Mouse (Mus musculus): ENCODE data around the gene Gm6525. TPM values are rescaled to one million over a fixed set of nuclear protein-coding genes. Genes with fewer than 3 reads are reported as not detected.

Gene Gm6525
- polyA plus RNA-seq (2012; rRNA removed): not detected in 2 replicates

- DNase-seq (ENCODE audit: low read depth, low spot score): no peak
- 83% methylated on average over 11 of the region's 11 CpGs for WGBS
Measured at GRCm38 (mm10) chr3:84173581-84174154, at the start of gene Gm6525. Gene Gm6525 (plus strand): TSS chr3:84174104.

- no peak for DNase-seq (ENCODE audit: low read depth, low spot score)
- 75% methylated on average over 6 of the region's 6 CpGs for WGBS
Measured at GRCm38 (mm10) chr3:84125704-84126289, 48.1 kb upstream of the Gm6525 start.

DNA sequence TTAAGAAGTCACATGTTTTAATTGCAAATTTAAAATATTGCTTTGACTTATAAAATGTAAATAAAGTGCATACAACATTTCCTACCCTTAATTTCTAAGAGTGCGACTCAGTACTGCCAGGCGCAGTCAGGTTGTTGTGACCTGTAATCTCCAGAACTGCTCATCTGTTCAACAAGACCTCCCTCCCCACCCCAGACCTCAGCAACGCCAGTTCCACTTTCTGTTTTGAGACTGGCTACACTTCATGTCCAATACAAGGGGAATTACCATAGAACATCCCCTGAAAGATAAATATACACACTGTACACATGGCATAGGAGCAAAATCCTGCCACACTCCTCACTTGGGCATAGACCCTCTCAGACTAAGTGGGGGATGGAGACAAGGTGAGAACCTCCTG is 47.2 kb upstream of the Gm6525 start:
- WGBS: 81% methylated on average over 3 of the region's 3 CpGs
- DNase-seq (ENCODE audit: low read depth, low spot score): no peak

DNA sequence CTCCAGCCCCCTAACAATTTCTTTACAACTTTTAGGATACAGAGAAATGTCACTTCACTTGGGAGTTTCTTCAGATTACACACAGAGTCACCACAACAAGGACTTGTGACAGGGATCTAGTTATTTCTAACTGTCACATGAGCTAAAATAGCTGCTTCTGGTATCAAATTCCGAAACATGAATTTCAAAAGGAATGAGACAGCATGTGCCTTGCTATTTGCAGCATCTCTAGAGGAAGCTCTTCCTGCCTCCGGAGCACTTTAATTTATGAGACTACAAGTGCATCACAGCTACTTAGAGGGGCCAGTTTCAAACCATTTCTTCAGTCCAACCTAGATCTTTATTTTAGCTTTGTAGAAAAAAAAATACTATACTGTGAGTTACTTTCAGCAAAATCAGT is 46.5 kb upstream of the Gm6525 start:
- 76% methylated on average over 2 of the region's 2 CpGs for WGBS
- DNase-seq (ENCODE audit: low read depth, low spot score): no peak

- WGBS: 24% methylated on average over 11 of the region's 11 CpGs
- DNase-seq (ENCODE audit: low read depth, low spot score): peak; percentile 27
Measured at GRCm38 (mm10) chr3:84128871-84129870, 44.7 kb upstream of the Gm6525 start.

DNA sequence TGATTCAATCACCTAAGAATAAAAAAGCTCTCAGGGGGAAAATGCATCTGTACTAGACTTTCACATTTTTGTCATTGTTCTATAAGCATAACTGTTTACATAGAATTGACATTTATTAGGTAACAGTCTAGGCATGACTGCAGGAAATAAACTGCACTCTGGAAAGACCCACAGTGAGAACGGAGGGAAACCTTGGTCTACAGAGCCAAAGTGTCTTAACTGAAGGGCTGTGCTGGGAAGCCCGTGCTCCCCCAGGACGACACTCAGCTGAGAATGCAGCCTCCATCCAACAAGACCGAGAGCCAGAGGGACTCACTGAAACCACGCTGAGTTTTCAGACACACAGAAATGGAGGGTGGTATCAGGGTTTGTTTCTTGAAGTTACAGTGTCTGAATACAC is 43.1 kb upstream of the Gm6525 start:
- no peak for DNase-seq (ENCODE audit: low read depth, low spot score)
- 71% methylated on average over 5 of the region's 5 CpGs for WGBS

GRCm38 (mm10) chr3:84131369-84131768 is 42.5 kb upstream of the Gm6525 start:
- whole genome bisulfite sequencing: 84% methylated on average over 3 of the region's 3 CpGs
- DNase-seq (ENCODE audit: low read depth, low spot score): no peak

DNA sequence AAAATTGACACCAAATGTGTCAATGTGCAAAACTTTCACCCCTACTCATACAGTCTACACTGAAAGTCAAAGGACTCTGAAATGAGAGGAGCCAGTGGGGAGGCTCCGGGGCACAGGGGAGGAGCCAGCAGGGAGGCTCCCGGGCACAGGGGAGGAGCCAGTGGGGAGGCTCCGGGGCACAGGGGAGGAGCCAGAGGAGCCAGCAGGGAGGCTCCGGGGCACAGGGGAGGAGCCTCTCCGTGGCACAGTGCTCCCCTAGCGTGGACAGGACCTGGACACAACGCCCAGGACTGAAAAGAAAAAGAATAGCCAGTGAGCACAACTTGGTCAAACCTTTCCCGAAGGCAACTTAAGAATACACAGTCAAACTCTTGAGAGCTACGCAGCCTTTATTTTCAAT is 38.5 kb upstream of the Gm6525 start:
- DNase-seq (ENCODE audit: low read depth, low spot score): no peak
- WGBS: 28% methylated on average over 9 of the region's 9 CpGs

DNA sequence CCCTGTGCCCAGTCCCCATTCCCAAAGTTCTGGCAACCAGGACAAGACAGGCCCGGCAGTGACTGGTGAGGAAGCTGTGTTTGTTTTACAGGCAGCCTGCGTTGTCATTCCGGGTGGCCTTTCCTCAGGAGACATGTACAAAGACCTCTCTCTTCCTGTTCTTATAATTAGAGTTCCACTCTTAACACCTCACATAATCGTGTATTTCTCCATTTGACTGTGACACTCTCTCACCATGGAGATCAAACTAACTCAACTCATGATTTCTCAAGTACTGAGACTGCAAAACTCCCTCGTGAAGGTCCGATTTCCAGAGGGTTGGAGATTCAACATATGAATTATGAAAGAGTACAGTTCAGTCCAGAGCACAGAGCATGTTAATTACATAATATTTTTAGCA is 38.0 kb upstream of the Gm6525 start:
- DNase-seq (ENCODE audit: low read depth, low spot score): no peak
- WGBS: 56% methylated on average over 6 of the region's 6 CpGs

GRCm38 (mm10) chr3:84136509-84136908 is 37.4 kb upstream of the Gm6525 start:
- 84% methylated on average over 7 of the region's 7 CpGs for WGBS
- DNase-seq (ENCODE audit: low read depth, low spot score): no peak

GRCm38 (mm10) chr3:84140947-84141346 is 33.0 kb upstream of the Gm6525 start:
- WGBS: 71% methylated on average over 7 of the region's 7 CpGs
- no peak for DNase-seq (ENCODE audit: low read depth, low spot score)

DNA sequence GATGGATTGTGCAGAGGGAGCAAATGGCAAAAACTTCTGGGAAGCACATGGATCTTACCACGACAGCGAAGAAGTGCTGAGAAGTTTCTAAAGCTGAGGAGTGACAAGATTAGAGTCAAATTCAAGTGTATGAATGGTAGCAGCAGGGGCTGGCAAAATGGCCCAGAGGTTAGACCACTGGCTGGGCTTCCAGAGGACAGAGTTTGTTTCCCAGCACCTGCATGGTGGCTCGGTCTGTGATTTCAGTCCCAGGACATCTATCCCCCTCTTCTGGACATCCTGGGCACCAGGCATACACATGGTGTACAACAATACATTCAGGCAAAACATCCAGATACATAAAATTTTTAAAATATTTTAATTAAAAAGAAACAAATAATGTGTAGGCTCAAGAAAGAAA is 24.1 kb upstream of the Gm6525 start:
- DNase-seq (ENCODE audit: low read depth, low spot score): no peak
- 97% methylated on average over 3 of the region's 3 CpGs for WGBS

DNA sequence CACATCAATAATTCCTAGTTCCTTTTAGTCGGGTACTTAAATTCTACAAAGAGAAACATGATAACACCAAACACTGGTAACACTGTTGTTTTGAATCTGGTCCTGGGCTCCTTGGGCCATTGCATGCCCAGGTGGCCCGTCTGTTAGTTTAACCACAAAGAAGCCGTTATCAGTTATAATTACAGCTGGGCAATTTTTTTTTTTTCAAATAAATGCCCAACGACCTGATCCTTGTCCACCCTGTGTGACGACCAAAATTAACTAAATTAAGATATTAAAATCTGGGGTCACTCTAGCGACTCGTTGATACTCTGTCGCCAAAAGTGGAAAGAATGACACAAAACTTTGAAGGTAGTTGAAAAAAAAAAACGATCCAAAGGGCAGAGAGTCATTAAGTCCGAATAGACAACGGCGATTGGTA is 19.2 kb upstream of the Gm6525 start:
- DNase-seq (ENCODE audit: low read depth, low spot score): no peak
- WGBS: 12% methylated on average over 12 of the region's 12 CpGs

GRCm38 (mm10) chr3:84155146-84155545 is 18.8 kb upstream of the Gm6525 start:
- under 1% methylated on average over 27 of the region's 27 CpGs for WGBS
- no peak for DNase-seq (ENCODE audit: low read depth, low spot score)

GRCm38 (mm10) chr3:84155558-84156006 is 18.3 kb upstream of the Gm6525 start, which contains the start of gene Mnd1:
Gene Mnd1 (minus strand): TSS chr3:84155786.
- WGBS: under 1% methylated on average over 29 of the region's 29 CpGs
- DNase-seq (ENCODE audit: low read depth, low spot score): peak; percentile 90

DNA sequence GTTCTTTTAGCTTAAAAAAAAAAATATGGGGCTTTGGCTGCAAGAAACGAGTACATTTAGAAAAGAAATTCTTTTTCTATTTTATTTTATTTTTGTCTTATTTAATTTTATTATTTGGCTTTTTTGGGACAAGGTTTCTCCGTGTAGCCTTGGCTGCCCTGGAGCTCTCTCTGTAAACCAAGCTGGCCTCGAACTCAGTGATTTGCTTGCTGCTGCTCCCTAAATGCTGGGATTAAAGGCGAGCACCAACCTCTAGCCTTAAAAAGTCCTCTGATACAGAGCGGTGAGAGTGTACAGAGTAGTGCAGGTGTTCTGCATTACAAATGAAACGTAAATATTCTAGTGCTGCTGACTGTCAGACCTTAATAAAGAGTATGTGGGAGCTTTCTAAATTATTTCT is 17.8 kb upstream of the Gm6525 start:
- DNase-seq (ENCODE audit: low read depth, low spot score): no peak
- WGBS: 22% methylated on average over 6 of the region's 6 CpGs

GRCm38 (mm10) chr3:84157011-84157410 is 16.9 kb upstream of the Gm6525 start:
- 33% methylated on average over 4 of the region's 4 CpGs for WGBS

DNA sequence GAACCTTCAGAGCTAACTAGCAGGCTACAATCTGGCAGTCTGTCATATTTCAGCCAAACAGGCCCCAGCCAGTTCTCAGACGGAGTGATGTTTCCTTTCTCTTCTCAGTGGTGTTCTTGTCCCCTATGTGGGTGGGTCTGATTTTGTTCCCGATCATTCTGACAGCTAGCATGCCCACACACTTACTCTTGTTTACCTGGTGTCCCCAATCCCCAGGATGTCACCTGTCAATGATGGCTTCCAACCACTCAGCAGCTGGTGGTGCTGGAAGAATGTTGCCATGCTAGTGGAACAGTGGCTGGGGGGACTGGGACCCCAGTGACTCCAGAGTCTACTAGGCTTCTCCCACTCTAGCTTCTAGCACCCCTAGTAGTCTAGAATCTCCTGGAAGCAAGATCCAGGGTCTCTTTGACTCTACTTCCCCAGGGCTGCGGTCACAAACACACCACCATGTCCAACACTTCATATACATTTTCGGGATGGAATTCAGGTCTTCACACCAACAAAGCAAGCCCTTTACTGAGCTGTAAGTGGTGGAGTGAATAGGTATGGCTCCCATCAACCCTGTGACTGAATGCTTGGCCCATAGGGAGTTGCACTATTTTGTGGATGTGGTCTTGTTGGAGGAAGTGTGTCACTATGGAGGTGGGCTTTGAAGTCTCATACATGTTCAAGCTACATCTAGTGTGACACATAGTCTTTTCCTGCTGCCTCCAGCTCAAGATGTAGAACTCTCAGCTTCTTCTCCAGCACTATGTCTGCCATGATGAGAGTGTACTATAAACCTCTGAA is 16.1 kb upstream of the Gm6525 start:
- no peak for DNase-seq (ENCODE audit: low read depth, low spot score)
- 69% methylated on average over 4 of the region's 4 CpGs for whole genome bisulfite sequencing

More at GRCm38 (mm10) chr3:84157011-84157410, 16.9 kb upstream of the Gm6525 start:
- no peak for DNase-seq (ENCODE audit: low read depth, low spot score)

DNA sequence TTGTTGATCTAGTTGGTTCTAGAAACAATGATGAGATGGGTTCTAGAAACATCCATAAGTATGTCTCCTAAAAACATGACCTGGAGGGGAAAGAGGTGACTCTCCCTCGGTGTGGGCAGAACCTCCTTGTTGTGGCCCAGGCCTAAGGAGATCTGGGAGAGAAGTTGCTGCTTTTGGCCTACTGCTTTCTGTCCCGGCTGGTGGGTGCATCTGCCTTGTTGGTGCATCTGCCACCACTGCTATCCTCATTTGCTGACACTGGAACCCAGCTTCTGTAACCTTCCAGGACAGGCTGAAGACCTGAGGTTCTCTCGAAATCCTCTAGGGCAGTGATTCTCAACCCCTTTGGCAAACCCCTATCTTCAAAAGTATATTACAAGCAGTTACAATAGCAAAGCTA is 8.5 kb upstream of the Gm6525 start:
- 95% methylated on average over 3 of the region's 3 CpGs for WGBS
- DNase-seq (ENCODE audit: low read depth, low spot score): no peak

DNA sequence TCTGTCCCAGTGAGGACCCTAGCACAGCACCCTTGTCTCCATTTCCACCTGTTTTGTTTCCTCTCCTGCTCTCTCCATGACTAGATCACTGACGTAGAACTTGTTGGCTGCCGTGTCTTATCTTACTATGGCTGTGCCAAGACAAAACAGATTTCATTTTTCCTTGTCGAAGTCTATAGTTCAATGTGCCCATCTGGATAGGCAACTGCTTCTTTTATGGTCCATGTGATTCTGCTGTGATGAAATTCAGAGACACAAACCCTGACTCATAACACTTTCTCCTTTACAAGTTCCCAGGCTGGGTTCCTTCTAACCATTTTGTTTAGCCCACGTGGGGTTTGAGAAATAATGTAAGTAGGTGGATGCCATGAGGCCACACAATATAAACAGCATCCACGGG is 7.8 kb upstream of the Gm6525 start:
- no peak for DNase-seq (ENCODE audit: low read depth, low spot score)
- WGBS: 76% methylated on average over 5 of the region's 5 CpGs
